Mouse (Mus musculus) liver, postnatal 0 days (tissue): ENCODE data around the gene Tapbpl. TPM values are rescaled to one million over a fixed set of nuclear protein-coding genes. Genes with fewer than 3 reads are reported as not detected.

Experiments used
- ATAC-seq: fragments of 200-750 bp; cut with Nextera tagmentation; 2 replicates; pipeline ENCODE4 v1.8.0; 2017; ENCODE audit warnings: mild to moderate bottlenecking, moderate library complexity
- DNase-seq: peaks from one replicate; pipeline ENCODE4 v3.0.0-alpha.2; 2016
- H3K27ac ChIP-seq: fragments of 300-500 bp; sonication (generic); 2 replicates; pipeline ENCODE4 v1.5.1; 2014; ENCODE audit warnings: antibody characterized with exemption, moderate library complexity, mild to moderate bottlenecking, low read depth
- H3K27me3 ChIP-seq: fragments of 300-500 bp; sonication (generic); 2 replicates; pipeline ENCODE4 v1.6.1; 2014; ENCODE audit warnings: low read length, control low read depth, mixed read lengths; ENCODE audit not compliant: insufficient read depth
- H3K36me3 ChIP-seq: fragments of 300-500 bp; sonication (generic); replicated peaks from 2 replicates; pipeline ENCODE4 v1.6.1; 2014; ENCODE audit warnings: mild to moderate bottlenecking, control low read depth, low read length, moderate library complexity, mixed read lengths; ENCODE audit not compliant: insufficient read depth
- H3K4me1 ChIP-seq: fragments of 300-500 bp; sonication (generic); 2 replicates; pipeline ENCODE4 v1.6.1; 2014; ENCODE audit warnings: antibody characterized with exemption, mild to moderate bottlenecking, control low read depth; ENCODE audit not compliant: insufficient read depth
- H3K4me2 ChIP-seq: fragments of 300-500 bp; sonication (generic); 2 replicates; pipeline ENCODE4 v1.6.1; 2014; ENCODE audit warnings: low read depth, mild to moderate bottlenecking, low read length, moderate library complexity, mixed read lengths
- H3K4me3 ChIP-seq: fragments of 300-500 bp; sonication (generic); 2 replicates; pipeline ENCODE4 v1.5.1; 2014; ENCODE audit warnings: low read depth, low read length
- H3K9ac ChIP-seq: fragments of 300-500 bp; sonication (generic); replicated peaks from 2 replicates; pipeline ENCODE4 v1.6.1; 2014; ENCODE audit warnings: mild to moderate bottlenecking, moderate library complexity
- H3K9me3 ChIP-seq: fragments of 300-500 bp; sonication (generic); 2 replicates; pipeline ENCODE4 v1.6.1; 2016; ENCODE audit warnings: mild to moderate bottlenecking, control low read depth, low read length, mixed read lengths
- CTCF ChIP-seq: sonication (generic); IDR thresholded peaks from 2 replicates; pipeline ENCODE4 v1.5.1; 2016; ENCODE audit warnings: antibody characterized with exemption, low read depth
- EP300 ChIP-seq: IDR thresholded peaks from 2 replicates; pipeline ENCODE4 v1.6.1; 2016; ENCODE audit warnings: antibody characterized with exemption, low read depth, mild to moderate bottlenecking
- WGBS: fragments of 180-500 bp; shearing (Covaris S2); extraction: QIAGEN DNeasy Blood & Tissue Kit; methylation state at CpG from one replicate; pipeline ENCODE4 v1.1.7; 2014; ENCODE audit not compliant: insufficient replicate concordance; 5-methylcytosine and 5-hydroxymethylcytosine counted together
- polyA plus RNA-seq: library from polyadenylated mRNA; unstranded; fragments of >200 nt; fragmentation: Nextera tagmentation; extraction: Ambion mirVana; gene quantifications from 2 replicates; pipeline ENCODE4 v1.2.1, GENCODE M21; 2015

Gene Tapbpl
- polyA plus RNA-seq, 1 experiment from 2014 or later = 14.4 TPM

- ATAC-seq (no peak), DNase-seq (no peak)
- Histone ChIP-seq H3K36me3 (no peaks in the 10 kb centered on the region), H3K9ac (no peak overlapping the region), H3K27ac (no peak overlapping the region; the same call in 1 of the 2 replicates), H3K9me3 (no peaks in the 10 kb centered on the region), H3K27me3 (no peaks in the 10 kb centered on the region), H3K4me2 (no peak overlapping the region), H3K4me3 (no peak overlapping the region), H3K4me1 (peaks cover 8% of the 10 kb centered on the region; the same call in 1 of the 2 replicates)
- 36% methylated on average over 8 of the region's 8 CpGs for WGBS
- TF ChIP-seq CTCF = no peak
- no peak for TF ChIP-seq EP300
Measured at GRCm38 (mm10) chr6:125241566-125241965, 9.9 kb upstream of the Tapbpl start.

GRCm38 (mm10) chr6:125240617-125241016 lies 9.0 kb upstream of the Tapbpl start:
- no peak for DNase-seq
- H3K9ac ChIP-seq = no peak overlapping the region
- no peak overlapping the region for H3K4me2 ChIP-seq
- WGBS = 71% methylated on average over 5 of the region's 5 CpGs
- no peak overlapping the region for H3K4me3 ChIP-seq
- no peaks in the 10 kb centered on the region for H3K36me3 ChIP-seq
- H3K27me3 ChIP-seq = no peaks in the 10 kb centered on the region
- ATAC-seq = no peak
- H3K27ac ChIP-seq = no peak overlapping the region
- no peaks in the 10 kb centered on the region for H3K9me3 ChIP-seq
- H3K4me1 ChIP-seq = peaks cover 8% of the 10 kb centered on the region; the same call in 1 of the 2 replicates
- no peak for TF ChIP-seq EP300
- TF ChIP-seq CTCF = no peak

- Histone ChIP-seq H3K9ac (no peak overlapping the region), H3K36me3 (no peaks in the 10 kb centered on the region), H3K27me3 (no peaks in the 10 kb centered on the region), H3K27ac (no peak overlapping the region), H3K4me3 (no peak overlapping the region), H3K9me3 (no peaks in the 10 kb centered on the region), H3K4me1 (peaks cover 8% of the 10 kb centered on the region; the same call in 1 of the 2 replicates), H3K4me2 (no peak overlapping the region)
- no peak for TF ChIP-seq CTCF
- no peak for TF ChIP-seq EP300
- 79% methylated on average over 5 of the region's 5 CpGs for WGBS
- DNase-seq (no peak), ATAC-seq (no peak)
Measured at GRCm38 (mm10) chr6:125239547-125239946, 7.9 kb upstream of the Tapbpl start.

GRCm38 (mm10) chr6:125238396-125238795 lies 6.7 kb upstream of the Tapbpl start:
- Histone ChIP-seq H3K4me3 (no peak overlapping the region), H3K4me1 (peaks cover 8% of the 10 kb centered on the region), H3K9ac (no peak overlapping the region), H3K9me3 (no peaks in the 10 kb centered on the region), H3K27me3 (no peaks in the 10 kb centered on the region), H3K27ac (no peak overlapping the region), H3K4me2 (no peak overlapping the region), H3K36me3 (no peaks in the 10 kb centered on the region)
- 31% methylated on average over 6 of the region's 6 CpGs for WGBS
- no peak for ATAC-seq
- DNase-seq = no peak
- TF ChIP-seq CTCF (no peak), EP300 (no peak)

- H3K9ac ChIP-seq = no peak overlapping the region
- peaks cover 18% of the 10 kb centered on the region for H3K4me1 ChIP-seq
- no peak overlapping the region for H3K27ac ChIP-seq
- H3K4me2 ChIP-seq = no peak overlapping the region
- H3K36me3 ChIP-seq = no peaks in the 10 kb centered on the region
- H3K27me3 ChIP-seq = no peaks in the 10 kb centered on the region
- WGBS = 69% methylated on average over 4 of the region's 4 CpGs
- ATAC-seq (no peak), DNase-seq (no peak)
- TF ChIP-seq EP300 (no peak), CTCF (no peak)
- no peaks in the 10 kb centered on the region for H3K9me3 ChIP-seq
- H3K4me3 ChIP-seq = no peak overlapping the region
Measured at GRCm38 (mm10) chr6:125237421-125237820, 5.8 kb upstream of the Tapbpl start.

- Histone ChIP-seq H3K4me2 (no peak within 1 kb of the TSS), H3K36me3 (no peaks in the 10 kb centered on the region), H3K9me3 (no peaks in the 10 kb centered on the region), H3K4me3 (no peak within 1 kb of the TSS), H3K9ac (no peak within 1 kb of the TSS), H3K4me1 (peaks cover 24% of the 10 kb centered on the region), H3K27me3 (no peaks in the 10 kb centered on the region), H3K27ac (no peak within 1 kb of the TSS)
- WGBS = 40% methylated on average over 6 of the region's 6 CpGs
- no peak for DNase-seq
- no peak for ATAC-seq
- no peak for TF ChIP-seq CTCF
- TF ChIP-seq EP300 = no peak
Measured at GRCm38 (mm10) chr6:125236782-125237181, 5.1 kb upstream of the Tapbpl start, which contains the start of gene Cd27. Cd27 (minus strand) TSS chr6:125237010.

- Histone ChIP-seq H3K27me3 (no peaks in the 10 kb centered on the region), H3K36me3 (no peaks in the 10 kb centered on the region), H3K9ac (no peak overlapping the region), H3K4me3 (no peak overlapping the region), H3K4me1 (peaks cover 24% of the 10 kb centered on the region), H3K27ac (no peak overlapping the region), H3K4me2 (no peak overlapping the region), H3K9me3 (no peaks in the 10 kb centered on the region)
- 61% methylated on average over 6 of the region's 6 CpGs for WGBS
- no peak for DNase-seq
- ATAC-seq = no peak
- TF ChIP-seq CTCF = no peak
- no peak for TF ChIP-seq EP300
Measured at GRCm38 (mm10) chr6:125236341-125236740, 4.7 kb upstream of the Tapbpl start.
